Mouse (Mus musculus): Measurements from ENCODE around the gene C1qtnf3.

DNA sequence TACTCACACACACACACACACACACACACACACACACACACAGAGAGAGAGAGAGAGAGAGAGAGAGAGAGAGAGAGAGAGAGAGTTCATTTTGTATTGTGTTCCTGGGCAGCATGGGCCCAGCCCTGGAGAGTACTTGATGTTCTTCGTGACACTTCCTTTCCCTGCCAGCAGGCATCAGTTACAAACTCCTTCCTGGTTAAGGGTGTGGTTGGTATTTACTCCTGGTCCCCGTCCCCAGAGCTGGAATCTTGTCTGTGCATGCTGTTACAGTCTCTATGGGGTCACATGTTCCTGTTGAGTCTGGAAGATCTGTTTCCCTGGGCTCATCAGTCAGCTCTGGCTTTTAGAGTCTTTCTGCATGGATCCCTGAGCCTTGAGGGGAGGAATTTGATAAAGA lies 38.3 kb downstream of the C1qtnf3 start:
- TF ChIP-seq CTCF (IDR thresholded peaks at IDR 0.05) (no peak), EP300 (IDR thresholded peaks at IDR 0.05; ENCODE audit: insufficient read depth, low read depth, low read length) (no peak)

Data from heart, adult 2 months (tissue).